Mouse (Mus musculus): ENCODE measurements around the gene Gm20441. TPM values are rescaled to one million over a fixed set of nuclear protein-coding genes. Genes with fewer than 3 reads are reported as not detected.
A peak's percentile ranks its signal among the peaks of the same experiment; 100 is the strongest.

Gm20441 gene
- not detected for total RNA-seq (2021)

DNA sequence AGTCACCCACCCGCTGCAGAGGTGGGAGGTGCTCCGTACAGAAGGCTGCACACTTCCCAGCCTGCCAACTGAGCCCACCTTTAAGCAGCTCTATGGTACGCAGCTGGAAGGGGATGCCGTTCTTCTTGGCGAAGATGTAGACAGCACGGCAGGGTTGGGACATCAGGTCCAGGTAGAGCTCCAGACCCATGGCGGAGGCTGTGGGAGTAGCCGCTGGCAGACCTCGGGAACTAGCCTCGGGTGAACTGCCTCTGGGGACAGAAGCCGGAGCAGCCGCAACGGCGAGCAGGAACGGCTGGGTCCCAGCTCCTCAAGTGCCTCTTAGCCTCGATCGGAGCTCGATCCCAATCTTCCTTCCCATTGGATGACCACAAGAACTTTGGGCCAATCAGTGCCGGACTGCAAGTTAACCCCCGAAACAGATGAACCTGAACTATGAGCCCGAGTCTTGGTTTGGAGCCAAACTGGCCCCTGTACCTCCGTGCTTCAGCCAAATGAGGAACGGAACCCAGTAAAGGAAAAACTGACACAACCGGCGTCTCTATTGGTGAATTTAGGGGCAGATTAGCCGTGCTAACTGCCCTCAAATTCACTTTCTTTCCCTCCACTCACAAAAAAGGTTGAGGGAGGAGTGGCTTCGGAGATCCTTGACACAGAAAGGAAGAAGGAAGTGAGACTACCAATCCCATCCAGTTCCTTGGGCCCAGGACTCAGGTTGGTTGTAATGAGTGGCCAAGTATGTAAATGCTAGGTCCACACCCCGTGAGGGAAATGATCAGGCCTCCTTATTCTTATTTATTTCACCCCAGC is at the start of gene Gm20441, which contains the start of gene Gstt3:
Gene Gm20441 (minus strand): TSS at position 186 of the 810 bp plus-strand sequence.
Gene Gstt3 (minus strand): TSS at position 646 of the 810 bp plus-strand sequence.
- DNase-seq, result peak; percentile 14
- intact Hi-C loops (cut with DNase I), result no loop called here

DNA sequence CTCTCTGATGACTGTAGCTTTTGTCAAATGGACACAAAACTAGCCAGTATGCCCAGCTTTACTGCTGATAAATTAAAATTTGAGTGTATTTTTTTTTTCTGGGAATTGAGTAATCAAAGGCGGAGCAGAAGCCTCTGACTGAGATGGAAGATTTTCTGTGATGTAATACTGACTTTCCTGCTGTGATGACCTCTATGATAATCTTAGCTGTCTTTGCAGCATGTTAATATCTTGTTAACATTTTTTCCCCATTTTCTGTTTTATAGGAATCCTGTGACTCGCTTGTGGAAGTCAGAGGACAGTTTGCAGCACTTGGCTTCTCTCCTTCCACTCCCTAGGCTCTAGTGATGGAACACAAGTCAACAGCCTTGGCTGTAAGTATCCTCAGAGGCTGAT is 49.5 kb upstream of the Gm20441 start:
- DNase-seq, result no peak
- intact Hi-C loops (cut with DNase I), result loop anchor here (10.0 kb wide), 1 partner anchor 55 kb away; the partner anchor contains the start of gene Ddt

DNA sequence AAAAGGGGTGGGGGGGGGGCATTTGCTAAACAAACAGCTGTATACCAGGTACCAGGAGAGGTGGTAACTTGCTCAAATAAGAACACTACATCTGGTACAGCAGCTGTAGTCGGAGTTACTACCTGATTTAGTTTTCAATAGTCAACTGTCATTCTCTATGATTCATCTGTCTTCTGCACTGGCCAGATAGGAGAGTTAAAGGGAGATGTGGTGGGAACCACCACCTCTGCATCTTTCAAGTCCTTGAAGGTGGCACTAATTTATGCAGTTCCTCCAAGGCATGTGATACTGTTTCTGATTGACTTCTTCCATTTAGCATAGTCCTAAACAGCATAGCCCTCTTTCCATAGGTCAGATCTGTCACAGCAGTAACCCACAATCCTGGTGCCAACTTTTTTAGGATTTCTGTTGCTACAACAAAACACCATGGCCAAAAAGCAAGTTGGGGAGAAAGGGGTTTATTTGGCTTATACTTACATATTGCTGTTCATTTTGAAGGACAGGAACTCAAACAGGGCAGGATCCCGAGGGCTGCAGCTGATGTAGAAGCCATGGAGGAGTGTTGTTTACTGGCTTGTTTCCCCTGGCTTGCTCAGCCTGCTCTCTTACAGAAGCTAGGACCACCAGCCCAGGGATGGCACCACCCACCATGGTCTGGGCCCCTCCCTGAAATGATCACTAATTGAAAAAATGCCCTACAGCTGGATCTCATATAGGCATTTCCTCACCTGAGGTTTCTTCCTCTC is 48.9 kb upstream of the Gm20441 start:
- no peak for DNase-seq
- intact Hi-C loops (cut with DNase I), result loop anchor here (10.0 kb wide), 1 partner anchor 55 kb away; the partner anchor contains the start of gene Ddt

DNA sequence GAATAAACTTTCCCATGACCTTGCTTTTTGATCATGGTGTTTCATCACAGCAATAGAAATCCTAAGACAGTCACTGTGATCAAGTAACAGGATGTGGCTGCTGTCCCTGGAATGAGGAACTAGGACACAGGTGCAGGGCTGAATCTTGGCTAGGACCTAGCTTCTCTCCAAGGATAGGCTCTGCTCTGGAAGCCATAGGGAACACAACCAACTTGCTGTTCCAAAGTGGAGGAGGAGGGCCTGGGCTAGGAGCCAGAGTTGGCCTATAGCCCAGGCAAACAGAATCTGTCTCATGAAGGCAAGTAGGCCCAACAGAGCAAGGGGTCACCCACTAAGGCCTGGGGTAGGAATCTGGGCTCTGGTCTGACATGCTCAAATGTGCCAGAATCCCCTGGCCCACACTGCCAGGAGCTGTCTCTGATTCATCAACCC is 47.8 kb upstream of the Gm20441 start:
- intact Hi-C loops (cut with DNase I), result no loop called here

DNA sequence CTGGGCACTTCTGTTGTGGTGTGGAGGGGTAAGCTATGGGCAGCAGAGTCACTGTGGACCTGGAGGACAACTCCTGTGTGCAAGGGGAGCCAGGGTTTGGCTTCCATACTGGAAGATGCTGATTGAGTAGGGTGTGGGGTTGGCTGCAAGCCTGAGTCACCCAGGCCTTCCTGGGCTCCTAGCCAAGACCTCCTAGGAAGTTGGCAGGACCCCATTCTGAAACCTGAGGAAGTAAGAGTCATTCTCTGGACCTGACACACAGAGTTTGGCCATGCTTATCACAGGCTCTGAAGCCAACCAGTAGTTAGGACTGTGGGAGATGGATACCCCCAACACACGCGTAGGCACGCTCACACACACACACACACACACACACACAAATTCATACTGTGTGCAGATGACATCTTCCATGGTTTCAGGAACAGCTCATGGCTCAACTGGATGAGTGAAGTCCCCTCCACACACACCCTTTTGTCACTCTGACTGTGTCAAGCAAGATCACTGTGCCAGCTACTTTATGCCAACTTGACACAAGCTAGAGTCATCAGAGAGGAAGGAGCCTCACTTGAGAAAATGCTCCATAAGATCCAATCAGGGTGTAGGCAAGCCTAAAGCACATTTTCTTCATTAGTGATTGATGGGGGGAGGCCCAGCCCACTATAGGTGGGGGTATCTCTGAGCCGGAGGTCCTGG is 47.1 kb upstream of the Gm20441 start:
- intact Hi-C loops (cut with DNase I), result no loop called here
- DNase-seq, result peak; percentile 82

More for the DNA sequence above, 47.8 kb upstream of the Gm20441 start:
- DNase-seq, result peak; percentile 90

DNA sequence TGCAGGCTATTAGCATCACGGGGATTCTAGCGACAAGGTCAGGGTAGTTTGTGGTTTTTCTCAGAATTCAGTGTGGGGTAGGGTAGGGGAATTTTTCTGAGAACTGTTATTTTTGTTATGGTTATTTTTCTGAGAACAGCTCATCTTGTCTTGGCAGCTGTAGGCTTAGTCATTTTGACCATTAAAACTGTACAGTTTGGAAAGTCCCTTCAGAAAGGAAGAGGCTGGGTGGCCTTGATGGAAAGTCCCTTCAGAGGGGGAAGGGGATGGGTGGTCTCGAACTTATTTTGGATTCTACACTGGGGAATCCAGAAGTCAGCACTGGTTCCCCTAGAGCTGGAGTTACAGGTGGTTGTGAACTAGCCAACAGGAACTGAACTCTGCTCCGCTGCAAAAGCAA is 43.8 kb upstream of the Gm20441 start:
- intact Hi-C loops (cut with DNase I), result no loop called here

DNA sequence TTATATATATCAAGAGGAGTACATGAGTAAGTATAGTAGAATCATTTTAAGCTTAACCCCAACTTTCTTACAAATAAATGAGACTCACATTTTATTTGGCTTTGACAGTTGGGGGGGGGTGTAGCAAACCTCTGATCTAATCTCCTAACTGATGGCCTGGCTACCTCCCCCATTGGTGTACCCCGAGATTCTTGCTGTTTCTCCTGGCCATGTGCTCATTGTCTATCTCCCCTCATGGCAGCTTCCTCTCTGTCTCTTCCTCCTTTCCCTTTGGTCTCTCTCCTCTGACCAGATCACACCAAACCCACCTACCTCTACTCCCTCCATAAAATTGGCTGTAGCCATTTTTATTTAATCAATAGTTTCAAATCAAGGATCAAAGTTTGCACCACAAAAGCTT is 43.0 kb upstream of the Gm20441 start:
- intact Hi-C loops (cut with DNase I), result no loop called here
- no peak for DNase-seq

More for the DNA sequence above, 43.8 kb upstream of the Gm20441 start:
- no peak for DNase-seq

DNA sequence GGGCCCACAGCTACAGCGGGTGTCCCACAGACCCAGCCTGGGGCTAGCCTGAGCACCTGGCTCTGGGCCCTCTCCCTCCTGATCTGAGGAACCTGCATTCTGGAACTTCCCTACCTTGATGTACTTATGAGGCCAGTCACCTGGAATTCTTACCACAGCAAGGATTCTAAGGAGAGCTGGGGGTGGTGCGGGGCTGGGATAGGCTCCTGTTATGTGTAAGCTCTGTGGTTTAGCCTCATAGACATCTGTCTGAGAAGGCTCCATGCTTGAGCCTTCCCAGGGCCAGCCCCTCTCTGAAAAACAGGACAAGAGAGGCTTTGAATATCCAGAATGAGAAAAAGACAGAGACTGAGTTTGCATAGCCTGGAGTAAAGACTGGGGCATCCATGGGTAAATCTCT is 41.7 kb upstream of the Gm20441 start, which contains the start of gene Gstt4:
Gene Gstt4 (minus strand): TSS at position 101 of the 400 bp plus-strand sequence.
- DNase-seq, result no peak
- intact Hi-C loops (cut with DNase I), result no loop called here

DNA sequence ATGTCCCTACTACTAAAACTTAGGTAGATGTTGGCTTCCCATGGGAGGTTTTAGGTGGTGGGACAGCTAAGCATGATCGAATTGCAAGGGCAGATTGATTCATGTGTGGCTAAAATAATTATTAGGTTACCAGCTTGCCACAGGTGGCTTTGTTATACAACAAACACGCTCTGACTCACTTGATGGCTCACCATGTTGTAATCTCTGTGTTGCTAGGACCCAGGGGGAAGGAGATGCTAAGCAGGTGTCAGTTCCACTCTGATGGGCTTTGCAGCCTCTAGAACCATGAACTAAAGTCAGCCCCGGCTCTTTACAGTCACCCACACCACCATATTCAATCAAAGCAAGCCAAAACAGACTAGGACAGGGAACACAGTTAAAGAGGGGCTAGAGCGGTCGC is 39.1 kb upstream of the Gm20441 start:
- DNase-seq, result no peak
- intact Hi-C loops (cut with DNase I), result no loop called here

DNA sequence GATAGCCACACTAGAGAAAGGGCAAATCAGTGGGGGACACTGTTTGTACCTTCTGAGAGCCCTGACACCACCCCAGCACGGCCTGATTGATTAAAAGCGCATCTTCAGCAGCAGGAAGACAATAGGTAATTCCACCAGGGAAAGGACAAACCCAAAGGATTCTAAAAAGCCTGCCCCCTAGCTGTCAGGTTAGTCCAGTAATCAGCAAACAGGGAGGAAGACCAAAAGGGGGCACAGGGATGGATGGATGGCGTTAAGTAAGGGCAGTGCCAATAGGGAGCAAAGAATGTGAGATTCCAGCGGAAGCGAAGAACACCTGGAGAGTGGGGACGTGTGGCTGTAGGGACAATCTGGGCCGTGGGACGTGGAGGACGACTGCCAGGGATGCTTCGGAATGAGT is 37.9 kb upstream of the Gm20441 start:
- intact Hi-C loops (cut with DNase I), result no loop called here
- no peak for DNase-seq

DNA sequence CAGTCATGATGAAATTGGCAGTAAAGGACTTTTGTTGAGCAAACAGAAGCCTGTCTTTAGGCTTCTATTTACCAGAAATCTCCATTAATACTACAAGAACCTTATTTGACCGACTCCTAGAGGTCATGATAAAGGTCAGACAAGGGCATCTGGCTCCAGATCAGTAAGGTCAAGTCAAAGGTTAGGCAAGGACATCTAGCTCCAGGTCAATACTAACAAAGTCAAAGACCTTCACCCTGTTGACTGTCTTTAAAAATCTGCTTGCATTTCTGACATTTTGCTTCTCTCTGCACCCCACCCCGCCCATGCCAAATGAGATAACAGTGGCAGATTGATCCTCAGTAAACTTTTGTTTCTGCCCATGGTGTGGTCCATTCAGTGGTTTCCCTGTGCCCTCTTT is 23.5 kb upstream of the Gm20441 start:
- DNase-seq, result no peak
- intact Hi-C loops (cut with DNase I), result no loop called here

DNA sequence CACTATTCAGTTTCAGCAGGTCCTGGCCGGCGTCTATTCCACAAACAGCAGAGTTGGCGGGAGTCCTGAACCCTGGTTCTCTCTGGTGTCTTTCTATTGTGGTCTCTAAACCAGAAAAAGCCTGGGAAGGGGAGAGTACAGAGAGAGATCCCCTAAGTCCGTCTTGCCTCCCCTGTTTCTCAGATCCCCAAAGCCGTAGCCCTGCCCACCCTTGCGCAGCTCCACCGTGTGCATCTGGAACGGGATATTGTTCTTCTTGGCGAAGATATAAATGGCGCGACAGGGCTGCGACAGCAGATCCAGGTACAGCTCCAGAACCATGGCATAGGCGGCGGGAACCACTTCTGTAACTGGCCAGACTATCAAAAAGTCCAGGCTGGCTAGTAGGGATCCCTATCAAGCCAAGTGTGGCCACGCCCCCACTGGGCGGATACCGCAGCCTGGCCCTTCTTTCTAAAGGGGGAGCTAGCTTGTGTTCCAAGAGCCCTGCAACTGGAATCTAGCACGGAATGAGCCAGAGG is 17.5 kb upstream of the Gm20441 start, which contains the start of gene Gstt1:
Gene Gstt1 (minus strand): TSS at position 409 of the 521 bp plus-strand sequence.
- DNase-seq, result peak; percentile 50
- intact Hi-C loops (cut with DNase I), result no loop called here

DNA sequence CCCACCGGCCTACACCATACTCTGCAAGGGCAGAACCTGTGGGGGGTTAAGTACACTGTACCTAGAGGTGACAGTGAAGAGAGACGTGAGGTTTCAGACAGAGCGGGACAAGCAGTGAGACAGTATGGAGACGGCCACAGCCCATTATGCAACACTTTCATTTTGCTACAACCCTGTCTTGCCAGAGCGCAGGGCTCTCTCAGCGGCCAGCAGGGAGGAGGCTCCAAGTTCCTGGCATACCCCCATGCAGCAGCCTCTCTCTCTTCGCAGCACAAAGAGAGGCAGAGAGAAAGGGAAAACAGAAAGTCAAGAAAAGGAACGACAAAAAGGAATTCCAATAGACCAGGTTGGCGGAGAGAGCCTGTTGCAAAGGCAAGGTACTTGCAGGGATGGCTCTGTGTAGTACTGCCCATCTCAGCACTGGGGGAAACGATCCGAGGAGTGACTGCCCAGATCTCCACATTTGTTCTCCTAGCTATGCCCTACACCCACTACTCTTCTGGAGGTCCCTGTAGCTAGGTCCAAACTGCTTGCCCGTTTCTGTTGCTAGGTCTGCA is 16.9 kb upstream of the Gm20441 start:
- intact Hi-C loops (cut with DNase I), result no loop called here
- DNase-seq, result peak; percentile 38

DNA sequence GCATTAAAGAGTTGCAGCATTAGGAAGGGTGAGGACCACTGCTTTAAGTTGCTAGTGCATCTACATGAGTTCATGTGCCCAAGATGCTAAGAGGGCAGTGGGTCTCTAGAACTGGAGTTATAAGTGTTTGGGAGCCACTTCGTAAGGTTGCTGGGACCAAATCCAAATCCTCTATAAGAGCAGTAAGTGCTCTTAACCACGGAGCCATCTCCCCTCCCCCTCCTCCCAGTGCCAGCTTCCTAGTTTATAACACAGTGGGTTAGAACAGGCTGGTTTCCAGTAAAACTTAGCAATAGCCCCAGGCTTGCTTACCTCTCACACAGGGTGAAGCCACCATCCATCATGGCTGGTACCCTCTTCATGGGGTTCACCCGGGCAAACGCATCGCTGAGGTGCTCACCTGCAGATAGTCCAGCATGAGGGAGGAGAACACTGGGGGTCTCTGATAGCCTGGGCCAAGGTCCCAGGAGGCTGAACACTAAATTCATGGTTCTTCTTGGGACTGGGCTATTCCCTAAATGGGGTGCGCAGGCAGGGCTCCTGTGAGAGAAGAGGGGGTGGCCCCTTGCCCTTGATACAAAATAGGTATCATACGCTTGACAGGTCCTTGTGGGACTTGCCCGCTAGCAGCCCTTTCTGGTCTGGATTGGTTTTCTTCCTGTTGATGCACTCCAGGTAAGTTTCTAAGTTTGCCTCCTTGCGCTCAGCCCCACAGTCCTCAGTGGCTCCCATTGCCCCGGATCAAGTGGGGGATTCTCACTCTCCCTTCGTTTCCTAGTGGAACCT is 16.2 kb upstream of the Gm20441 start:
- intact Hi-C loops (cut with DNase I), result no loop called here
- DNase-seq, result no peak

DNA sequence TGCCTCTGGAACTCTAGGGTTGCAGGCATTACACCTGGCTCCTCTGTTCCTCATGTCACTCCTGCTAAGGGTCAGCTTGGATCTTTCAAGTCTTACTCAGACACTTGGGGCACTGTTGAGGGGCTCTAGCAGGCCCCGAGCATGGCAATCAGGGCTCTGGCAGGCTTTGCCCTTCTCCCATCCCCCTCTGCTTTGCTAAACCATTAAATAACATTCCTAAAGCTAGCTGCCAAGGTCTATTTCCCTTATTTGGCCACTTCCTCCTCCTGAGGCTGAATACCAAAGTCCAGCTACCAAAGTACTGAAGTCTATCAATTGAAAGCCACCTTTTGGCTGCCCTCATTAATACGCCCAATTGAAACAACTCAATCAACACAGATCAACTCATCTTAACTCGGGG is 14.1 kb upstream of the Gm20441 start:
- DNase-seq, result no peak
- intact Hi-C loops (cut with DNase I), result no loop called here

DNA sequence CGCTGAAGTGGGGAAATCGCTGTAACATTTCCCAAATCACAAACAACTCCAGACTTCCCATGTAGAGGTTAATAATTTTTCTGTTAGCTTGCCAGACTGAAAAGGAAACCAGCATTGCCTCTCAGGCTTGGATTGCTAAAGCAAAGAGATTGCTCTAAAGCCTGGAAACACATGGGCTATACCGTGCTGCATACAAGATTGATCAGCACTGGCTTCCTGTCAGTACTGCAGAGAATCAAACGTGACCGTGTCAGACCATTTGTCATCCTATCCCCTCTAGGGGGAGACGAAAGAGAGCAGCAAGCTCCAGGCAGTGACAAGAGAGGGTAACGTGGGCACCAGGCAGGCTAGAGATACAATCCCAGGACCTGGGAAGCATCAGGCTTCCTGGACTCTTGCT is 10.0 kb upstream of the Gm20441 start:
- intact Hi-C loops (cut with DNase I), result no loop called here
- DNase-seq, result no peak

DNA sequence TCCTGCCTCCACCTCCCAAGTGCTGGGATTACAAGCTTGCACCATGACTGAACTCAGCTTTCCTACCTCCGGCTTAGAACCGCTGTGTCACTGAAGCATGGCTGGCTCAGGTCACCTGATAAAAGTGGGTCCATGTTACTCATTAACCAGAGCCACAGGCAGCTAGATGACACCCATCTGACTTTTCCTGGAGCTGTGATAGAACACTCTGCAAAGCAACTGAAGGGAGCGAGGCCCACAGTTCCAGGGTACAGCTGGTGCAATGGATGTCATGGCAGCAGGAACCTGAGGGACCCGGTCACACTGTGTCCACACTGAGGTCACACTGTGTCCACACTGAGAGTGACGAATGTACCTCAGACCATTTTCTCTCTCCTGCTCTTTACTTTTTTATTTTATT is 9.1 kb upstream of the Gm20441 start:
- DNase-seq, result no peak
- intact Hi-C loops (cut with DNase I), result no loop called here

DNA sequence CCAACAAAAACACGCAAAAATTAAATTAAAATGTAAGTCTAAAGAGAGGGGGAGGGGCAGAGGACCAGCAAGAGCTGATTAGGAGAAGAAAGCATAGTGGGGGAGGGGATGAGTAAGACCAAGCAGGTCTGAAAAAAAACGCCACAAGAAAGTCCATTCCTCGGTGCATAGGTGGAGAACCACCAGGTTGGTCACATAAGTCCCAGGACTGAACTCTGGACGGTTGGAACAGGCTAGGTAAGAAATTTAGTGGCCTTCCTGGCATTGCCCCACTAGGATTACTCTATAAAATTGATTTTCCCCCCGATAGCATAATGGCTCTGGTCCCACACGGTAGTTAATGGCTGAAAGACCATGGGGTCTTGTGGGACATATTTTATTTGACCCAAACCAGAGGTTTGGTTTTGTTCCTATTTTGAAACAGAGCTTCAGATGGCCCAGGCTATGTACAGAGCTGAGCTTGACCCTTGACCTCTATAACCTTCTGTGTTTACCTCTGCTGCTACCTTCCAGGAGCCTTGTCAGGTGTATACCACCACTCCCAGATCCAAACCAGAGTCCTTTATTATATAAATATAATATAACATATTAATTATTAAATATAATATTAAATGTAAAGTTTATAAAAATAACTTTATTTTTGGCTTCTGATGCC is 8.5 kb upstream of the Gm20441 start:
- intact Hi-C loops (cut with DNase I), result no loop called here
- DNase-seq, result no peak

DNA sequence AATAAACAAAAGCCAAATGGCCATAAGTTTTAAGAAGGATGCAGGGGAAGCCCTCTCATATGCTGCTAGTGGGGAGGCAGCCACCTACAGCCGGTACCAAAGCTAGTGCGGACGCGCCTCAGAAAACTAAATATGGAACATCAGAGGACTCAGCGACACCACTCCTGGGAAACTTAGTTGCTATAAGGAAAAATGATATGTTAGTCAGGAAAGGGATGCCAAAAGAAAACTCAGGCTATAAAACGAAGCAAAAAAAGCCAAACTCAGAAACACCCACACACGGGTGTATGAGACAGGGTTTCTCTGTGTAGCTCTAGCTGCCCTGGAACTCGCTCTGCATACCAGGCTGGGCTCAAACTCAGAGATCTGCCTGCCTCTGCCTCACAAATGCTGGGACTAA is 7.5 kb upstream of the Gm20441 start:
- intact Hi-C loops (cut with DNase I), result no loop called here
- no peak for DNase-seq
